Mouse (Mus musculus): ENCODE data around the gene Smco3.

DNA sequence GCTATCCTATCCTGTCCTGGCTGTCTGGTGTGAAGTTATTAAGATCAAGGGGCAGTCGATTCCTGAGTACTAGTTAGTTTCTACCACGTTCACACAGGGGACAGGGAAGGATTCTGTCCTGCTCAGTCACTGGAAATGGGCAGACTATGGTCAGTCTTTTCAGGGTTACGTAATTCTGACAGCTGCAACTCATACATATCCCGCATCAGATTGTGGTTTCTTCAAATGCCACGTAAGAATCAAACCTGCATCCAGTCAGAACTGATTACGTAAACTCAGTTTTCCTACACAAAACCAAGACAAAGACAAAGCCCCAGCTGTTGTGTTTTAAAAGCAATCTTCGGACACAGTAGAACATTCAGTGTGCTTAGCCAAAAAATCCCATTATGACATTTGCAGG lies 19.9 kb downstream of the Smco3 start:
- TF ChIP-seq POLR2A (IDR thresholded peaks at IDR 0.05; ENCODE audit: borderline replicate concordance, low read depth, low read length) (no peak), CTCF (IDR thresholded peaks at IDR 0.05; ENCODE audit: low read depth, low read length) (no peak)

All from bone marrow macrophage, adult 2 months (primary cell).